Mouse (Mus musculus) mouse embryonic stem cell (cell line): ENCODE results near the gene Rxrg.

Experiments
- in situ Hi-C, 2 experiments: fragments of 300-500 bp; cut with MboI; formaldehyde crosslinking; loops; 1 replicate in 1 of 2; 3 replicates in 1 of 2; pipeline ENCODE4 v1.14.3; 2019 to 2020; ENCODE audit warnings: low sequenced_read_pairs in 2 of 2, low pct_unique_long_range_greater_than_20kb in 1 of 2, mixed read lengths in 1 of 2; ENCODE audit not compliant: unreplicated experiment in 1 of 2

Rxrg gene

DNA sequence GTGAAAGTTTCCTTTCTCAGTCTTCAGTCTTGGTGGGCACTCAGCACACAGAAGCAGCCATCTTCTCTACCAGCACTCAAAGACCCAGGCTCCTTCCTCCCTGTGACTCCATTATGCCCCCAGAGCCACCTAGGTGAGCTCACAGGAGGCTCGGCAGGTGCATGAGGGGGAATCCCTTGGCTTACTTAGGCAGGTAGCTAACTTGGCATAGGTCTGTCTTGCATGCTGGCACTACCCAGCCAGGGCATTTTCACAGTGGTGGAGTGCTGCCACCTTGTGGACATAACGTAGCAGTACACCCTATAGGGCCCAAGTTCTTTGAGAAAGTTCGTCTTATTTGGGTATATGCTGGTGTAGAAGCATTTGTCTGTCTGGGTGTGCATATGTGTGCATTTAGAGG is 38.8 kb downstream of the Rxrg start:
- in situ Hi-C loops, result no loop called here

DNA sequence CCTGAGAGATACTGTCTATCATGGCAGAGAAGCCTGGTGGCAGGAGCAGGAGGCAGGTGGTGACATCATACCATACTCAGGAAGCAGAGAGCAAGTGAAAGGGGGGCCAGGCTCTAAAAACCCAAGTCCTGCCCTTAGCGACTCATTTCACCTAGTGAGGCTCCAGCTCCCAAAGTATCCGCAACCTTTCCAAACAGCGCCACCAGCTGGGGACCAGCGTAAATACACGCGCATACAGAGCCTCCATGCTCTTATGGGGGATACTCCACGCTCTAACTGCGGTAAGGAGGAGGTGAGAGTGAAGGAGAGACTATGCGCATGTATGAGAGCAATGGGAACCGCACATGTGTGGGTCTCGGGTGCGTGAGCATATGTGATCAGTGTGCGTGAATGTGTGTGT is 39.9 kb downstream of the Rxrg start:
- in situ Hi-C loops, result no loop called here

DNA sequence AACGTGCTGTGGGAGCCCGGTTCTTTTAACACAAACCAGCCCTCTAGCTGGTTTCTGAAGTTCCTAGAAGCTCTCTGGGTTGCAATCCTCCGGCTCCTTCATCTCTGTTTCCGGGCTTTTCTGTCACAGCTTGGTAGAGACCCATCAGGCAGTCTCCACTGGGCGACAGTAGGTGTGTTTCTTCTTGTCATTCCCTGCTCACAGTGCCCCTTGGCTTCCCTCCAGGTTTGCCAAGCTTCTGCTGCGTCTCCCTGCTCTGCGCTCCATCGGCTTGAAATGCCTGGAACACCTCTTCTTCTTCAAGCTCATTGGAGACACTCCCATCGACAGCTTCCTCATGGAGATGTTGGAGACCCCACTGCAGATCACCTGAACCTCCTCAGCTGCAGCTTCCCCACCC is 40.7 kb downstream of the Rxrg start:
- in situ Hi-C loops, result no loop called here

DNA sequence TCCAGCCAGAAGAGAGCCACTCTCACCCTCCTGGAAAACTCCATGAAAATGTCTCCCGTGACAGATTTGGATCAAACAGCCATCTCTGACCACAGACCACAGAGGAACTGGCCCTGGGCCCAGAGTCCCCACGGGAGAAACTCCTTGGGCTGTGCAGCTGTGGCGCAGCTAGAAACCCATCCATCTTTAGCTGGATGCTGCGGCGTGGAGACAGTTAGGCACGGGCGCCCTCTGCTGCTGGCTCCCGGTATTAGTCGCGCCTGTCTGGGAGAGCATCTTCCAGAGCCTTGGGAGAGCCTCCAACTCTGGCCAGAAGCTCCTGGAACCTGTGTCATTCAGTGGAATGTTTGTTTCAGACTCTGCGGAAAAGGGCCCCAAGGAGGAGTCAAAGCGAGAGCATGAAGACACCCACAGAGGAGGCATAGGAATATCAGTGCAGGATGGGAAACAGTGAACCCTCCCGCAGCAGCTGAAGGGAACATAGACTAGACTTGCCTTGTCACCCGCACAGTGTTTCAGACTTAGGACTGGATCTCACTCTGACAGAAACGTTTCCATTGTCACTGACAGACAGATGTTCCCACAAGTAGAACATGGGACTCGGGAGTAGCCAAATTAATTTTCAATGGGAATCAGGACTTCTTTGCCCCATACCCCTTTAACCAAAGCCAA is 46.8 kb downstream of the Rxrg start:
- in situ Hi-C loops, result loop anchor here (5.0 kb wide), 2 partner anchors 228 to 233 kb away; no protein-coding TSS in a partner anchor

DNA sequence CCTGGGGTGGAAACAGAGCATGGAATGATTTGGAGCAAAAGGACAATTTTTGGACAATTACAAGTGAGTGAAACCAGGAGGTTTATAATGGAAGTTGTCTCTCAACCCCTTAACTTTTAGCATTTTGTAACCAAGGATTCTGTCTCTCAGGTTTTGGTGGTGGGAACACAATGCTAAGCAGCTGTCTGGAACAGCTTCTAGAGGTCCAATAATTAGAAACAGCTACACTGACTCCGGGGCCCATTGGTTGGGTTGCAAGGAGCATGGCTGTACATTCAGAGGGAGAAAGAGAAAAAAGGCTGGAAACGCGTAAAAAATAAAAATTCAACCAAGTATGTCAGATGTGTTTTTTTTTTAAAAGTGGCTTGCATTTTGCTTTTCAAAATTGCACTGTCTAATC is 50.5 kb downstream of the Rxrg start:
- in situ Hi-C loops, result no loop called here

DNA sequence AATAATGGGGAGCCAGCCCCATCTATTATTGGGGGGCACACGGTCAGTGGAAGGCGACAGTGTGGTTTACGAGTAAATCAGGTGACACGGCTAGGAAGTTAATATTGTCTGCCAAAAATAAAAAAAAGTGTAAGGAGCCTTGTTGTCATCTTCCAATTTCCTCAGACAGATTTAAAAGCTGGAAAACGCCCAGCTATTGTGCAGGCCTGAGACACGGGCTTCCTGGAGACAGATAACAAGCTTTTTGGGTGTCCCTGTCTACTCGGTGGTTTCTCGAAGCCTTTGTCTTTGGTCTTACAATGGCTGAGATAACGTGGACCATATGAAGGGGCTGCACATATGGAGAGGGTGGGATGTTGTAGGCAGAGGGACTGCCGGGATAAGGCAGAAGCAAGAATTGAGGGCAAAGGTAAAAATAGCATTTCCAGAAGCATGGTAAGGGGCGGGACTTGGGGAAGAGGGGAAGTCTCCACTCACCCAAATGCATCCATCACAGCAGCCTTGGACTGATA is 51.0 kb downstream of the Rxrg start:
- in situ Hi-C loops, result no loop called here

DNA sequence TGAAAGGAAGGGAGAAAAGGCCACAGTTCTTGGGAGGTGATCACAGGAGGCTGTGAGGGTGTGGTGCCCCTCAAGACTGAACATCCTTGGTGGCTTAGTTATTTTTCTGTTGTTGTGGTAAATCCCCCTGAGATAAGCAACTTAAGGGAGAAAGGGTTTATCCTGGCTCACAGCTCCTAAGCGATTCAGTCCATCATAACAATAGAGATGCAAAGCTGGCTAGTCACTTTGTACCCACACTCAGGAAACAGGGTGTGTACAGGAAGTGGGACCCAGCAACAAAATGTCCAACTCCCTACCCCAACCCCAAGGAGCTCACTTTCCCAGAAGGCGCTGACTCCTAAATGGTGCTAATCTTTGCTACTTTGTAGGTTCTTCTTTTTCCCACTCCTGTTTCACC is 54.2 kb downstream of the Rxrg start:
- in situ Hi-C loops, result no loop called here

DNA sequence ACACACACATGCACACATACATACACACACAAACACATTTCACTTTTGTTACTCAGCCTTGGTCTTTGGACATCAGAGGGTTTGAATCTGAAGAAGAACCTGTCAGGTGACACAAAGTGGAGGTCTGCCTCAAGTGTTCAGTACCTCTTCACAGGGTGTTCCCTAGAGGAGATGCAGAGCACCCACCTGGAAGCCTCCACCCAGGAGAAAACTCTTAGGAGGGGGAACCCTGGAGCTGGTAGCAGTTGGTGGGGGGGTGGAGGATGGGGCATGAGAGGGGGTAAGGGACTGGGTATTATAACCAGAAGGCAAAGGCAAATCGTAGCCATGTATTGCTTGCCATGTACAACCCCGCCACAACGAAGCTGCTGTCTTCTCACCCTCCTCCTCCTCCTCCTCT is 60.9 kb downstream of the Rxrg start:
- in situ Hi-C loops, result no loop called here

DNA sequence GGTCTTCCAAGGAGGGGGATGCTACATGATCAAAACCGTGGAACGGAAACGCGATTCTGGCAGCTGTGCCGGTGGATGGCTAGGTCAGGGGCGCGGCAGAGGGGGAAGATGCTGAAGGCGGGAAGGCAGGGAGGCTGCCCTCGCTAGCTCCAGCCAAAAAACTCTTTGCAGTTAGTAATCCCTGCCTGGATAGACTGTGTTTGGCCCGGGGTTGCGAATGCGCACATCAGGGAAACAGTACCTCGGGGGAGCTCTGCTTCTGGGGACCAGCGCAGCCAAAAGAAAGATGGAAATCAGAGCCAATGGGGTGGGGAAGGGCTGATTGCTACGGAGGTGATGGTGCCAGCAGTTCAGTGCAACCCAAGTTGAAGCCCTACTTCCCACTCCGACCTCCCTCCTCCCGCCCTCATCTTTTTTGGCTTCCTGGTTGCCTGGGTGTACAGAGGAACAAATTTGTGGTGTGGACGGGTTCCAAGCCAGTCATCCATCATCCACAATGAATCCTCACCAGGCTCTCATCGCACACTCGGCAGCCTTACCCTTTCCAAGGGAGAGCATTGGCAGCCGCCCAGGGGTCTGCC is 62.4 kb downstream of the Rxrg start:
- in situ Hi-C loops, result no loop called here

DNA sequence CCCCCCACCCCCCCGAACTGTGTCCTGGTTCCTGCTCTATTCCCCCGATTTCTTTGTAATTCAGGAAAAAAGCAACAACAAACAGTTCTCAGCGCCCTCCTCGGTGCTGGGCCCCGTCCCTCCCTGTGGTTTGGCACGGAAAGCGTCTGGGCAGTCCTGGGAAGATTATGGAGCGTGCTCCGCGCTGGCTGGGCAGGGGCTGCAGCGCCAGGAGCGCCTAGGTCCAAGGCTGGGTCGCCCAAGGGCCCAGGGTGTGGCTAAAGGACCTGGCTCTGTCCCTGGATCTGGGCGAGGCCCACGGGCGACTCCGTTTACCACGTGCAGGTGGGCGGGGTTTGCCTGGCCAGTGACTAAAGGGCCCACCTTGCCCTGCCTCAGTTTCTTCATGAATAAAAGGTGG is 62.9 kb downstream of the Rxrg start:
- in situ Hi-C loops, result no loop called here

DNA sequence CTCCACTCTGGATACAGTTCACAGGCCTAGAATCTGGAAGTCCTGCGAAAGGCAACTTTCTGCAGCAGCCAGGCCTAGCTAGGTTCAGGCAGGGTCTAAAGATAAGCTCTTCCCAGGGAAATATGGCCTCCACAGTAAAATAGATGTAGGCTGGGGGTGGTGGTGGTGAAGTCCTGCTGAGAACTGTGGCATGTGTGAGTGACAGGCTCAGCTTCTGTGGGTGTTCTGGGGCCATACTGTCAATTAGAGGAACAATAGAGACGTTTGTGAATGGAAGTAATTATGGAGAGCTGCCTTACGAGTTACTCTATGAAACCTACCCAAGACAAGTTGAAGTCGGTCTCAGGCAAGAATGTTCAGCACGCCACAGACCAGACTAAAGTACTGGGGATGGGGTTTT is 65.0 kb downstream of the Rxrg start:
- in situ Hi-C loops, result no loop called here

DNA sequence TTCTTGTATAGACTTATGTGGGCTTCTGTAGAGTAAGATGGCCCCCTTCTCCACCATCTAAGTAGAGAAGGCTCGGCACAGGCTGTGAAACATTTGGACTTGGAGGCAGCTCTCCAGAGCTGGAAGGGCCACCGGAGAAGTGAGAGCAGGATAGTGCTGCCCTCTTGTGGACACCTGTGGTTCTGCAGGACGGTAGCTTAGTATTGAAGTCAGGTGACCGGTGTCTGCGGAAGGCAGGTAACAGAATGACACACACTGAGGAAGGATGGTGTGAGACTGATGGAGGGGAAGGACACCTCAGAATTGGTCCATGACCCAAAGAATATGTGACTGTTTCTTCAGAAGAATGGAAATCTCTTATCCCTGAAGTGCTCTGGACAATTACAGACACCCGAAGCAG is 71.6 kb downstream of the Rxrg start:
- in situ Hi-C loops, result no loop called here

DNA sequence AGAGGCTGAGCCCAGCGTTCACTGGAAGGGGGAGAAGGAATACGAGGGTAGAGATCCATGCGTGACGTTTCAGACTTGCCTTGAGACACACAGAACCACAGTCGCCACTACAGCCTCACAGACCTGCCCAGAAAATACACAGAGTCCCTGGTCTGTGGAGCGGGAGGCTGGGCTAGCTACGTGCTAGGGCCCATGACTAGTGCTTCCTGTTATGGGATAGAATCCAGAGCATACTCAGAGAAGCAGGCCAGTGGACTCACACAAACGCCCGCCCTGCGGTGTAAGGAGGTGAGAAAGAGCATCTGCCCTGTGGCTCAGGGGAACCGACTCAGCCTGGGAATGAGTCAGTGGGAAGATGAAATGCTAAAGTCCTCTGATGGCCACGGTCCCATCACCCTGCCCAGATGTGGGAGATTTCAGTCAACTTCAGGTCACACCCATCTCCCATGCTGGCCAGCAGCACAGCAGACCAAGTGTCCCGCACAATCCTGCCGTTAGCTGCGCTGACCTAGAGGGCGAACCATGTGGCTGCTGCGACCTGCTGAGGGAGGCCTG is 74.3 kb downstream of the Rxrg start:
- in situ Hi-C loops, result no loop called here

DNA sequence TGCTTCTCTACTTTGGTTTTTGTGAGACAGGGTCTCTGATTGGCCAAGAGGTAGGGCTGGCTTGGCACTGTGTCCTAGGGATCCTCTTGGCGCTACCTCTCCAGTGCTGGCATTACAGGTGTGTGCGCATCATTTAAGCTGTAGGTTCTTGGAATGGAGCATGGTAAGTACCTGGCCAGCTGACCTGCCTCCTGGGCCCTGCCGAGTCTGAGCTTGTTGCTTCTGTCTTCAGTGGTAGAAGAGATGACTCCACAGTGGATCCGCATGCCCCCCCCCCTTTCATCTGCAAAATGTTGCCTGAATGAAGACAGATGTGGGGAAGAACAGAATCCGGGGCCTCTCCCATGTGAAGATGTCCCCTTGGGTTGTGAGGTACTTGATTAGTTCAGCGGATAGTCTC is 80.9 kb downstream of the Rxrg start:
- in situ Hi-C loops, result loop anchor here (25.0 kb wide), 1 partner anchor 233 kb away; no protein-coding TSS in a partner anchor

DNA sequence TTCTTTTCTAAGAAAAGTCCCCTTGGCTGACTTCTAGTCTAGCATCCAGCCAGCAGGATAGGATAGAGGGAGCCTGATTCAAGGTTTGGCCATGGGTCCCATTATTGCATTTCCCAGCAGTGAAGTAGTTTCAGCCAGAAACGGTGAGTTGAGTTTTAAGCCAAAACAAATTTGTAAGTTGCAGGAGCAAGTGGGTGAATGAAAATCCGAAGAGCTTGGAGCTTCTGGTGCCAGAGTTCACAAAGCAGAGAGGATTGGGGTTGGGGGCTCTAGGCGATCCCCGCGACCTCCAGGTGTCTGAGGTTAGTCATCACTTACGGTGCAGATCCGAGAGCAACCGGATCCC is 89.8 kb downstream of the Rxrg start:
- in situ Hi-C loops, result loop anchor here (25.0 kb wide), 1 partner anchor 224 kb away; no protein-coding TSS in a partner anchor

DNA sequence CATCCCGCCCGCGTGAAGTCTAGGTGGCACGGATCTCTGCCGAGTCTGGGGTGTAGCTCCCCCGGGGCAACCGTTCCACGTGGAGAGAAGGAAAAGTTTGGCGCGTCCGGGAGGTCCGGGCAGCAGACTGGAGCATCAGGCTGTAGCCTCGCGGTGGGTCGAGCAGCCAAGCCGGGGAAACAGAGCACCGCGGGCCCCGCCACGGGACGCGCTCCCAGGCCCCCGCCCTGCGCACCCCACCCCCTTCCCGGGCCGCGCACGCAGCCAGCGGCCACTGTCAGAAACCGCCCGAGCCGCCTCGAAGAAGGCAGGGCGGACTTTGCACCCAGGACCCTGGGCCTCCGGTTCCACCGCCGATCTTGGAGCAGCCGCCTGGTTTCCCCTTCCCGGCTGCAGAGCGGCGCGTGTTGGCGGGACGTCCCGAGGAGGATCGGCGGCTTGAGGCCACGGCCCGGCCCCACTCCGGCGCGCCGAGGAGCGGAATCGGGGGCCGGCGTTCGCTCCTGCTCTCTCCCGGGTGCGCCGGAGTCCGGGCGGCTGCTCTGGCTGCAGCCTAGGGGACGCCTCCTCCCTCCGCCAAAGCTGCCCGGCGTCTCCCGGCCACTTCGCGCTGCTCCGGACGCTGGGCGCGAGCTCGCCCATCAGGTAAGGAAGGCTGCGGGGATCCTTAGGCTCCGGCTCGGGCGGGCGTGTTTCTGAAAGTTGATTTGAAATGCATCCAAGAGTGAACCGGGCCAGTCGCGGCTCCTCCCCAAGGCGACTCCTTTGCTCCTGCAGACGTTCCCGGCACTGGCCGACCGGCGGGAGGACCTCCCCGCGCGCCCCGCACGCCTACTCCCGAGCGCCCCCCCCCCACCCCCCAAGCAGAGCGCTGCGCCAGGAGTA is 90.4 kb downstream of the Rxrg start:
- in situ Hi-C loops, result loop anchor here (25.0 kb wide), 1 partner anchor 224 kb away; no protein-coding TSS in a partner anchor

DNA sequence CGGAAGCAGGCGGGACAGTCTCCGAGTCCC is 90.9 kb downstream of the Rxrg start, which contains the start of gene Lmx1a:
Lmx1a (plus strand) TSS at position 6 of the 30 bp plus-strand sequence.
- in situ Hi-C loops, result loop anchor here (25.0 kb wide), 1 partner anchor 223 kb away; no protein-coding TSS in a partner anchor
